Mouse (Mus musculus): ENCODE measurements around the gene Ccdc24.

GRCm38 (mm10) chr4:117849063-117849462, 23.3 kb downstream of the Ccdc24 start:
- no peak for TF ChIP-seq CTCF (IDR thresholded peaks at IDR 0.05; ENCODE audit: low read depth, low read length)
- no peak for TF ChIP-seq POLR2AphosphoS5 (IDR thresholded peaks at IDR 0.05; ENCODE audit: insufficient replicate concordance, low read depth, low read length)
- no peak for TF ChIP-seq TAL1 (conservative IDR thresholded peaks at IDR 0.05; ENCODE audit: low read depth, low read length)
- TF ChIP-seq GATA2 (IDR thresholded peaks at IDR 0.05; ENCODE audit: borderline replicate concordance, low read depth, low read length) = no peak
- no peak for TF ChIP-seq GATA1 (IDR thresholded peaks at IDR 0.05; ENCODE audit: borderline replicate concordance, low read length)
